Mouse (Mus musculus): Measurements from ENCODE around the gene 1700016C15Rik.
A peak's percentile ranks its signal among the peaks of the same experiment; 100 is the strongest.

Gene 1700016C15Rik

GRCm38 (mm10) chr1:177729043-177730024 lies at the start of gene 1700016C15Rik:
Gene 1700016C15Rik, plus strand, starts transcription at chr1:177729814.
- no peak for DNase-seq (ENCODE audit: low spot score in 2 of 2)

GRCm38 (mm10) chr1:177681239-177681638 lies 48.4 kb upstream of the 1700016C15Rik start:
- DNase-seq (ENCODE audit: low spot score in 2 of 2) = peak in 1 of 2 experiments; percentile 56

- no peak for DNase-seq (ENCODE audit: low spot score in 2 of 2)
These were observed 45.4 kb upstream of the 1700016C15Rik start for GRCm38 (mm10) chr1:177683931-177684836.

GRCm38 (mm10) chr1:177684901-177685300 lies 44.7 kb upstream of the 1700016C15Rik start:
- DNase-seq (ENCODE audit: low spot score in 2 of 2) = no peak

GRCm38 (mm10) chr1:177686137-177686536 lies 43.5 kb upstream of the 1700016C15Rik start:
- no peak for DNase-seq (ENCODE audit: low spot score in 2 of 2)

GRCm38 (mm10) chr1:177686982-177687381 lies 42.6 kb upstream of the 1700016C15Rik start:
- no peak for DNase-seq (ENCODE audit: low spot score in 2 of 2)

- DNase-seq (ENCODE audit: low spot score in 2 of 2) = no peak
These were observed 37.1 kb upstream of the 1700016C15Rik start for GRCm38 (mm10) chr1:177692491-177692890.

- DNase-seq (ENCODE audit: low spot score in 2 of 2) = no peak
These were observed 35.9 kb upstream of the 1700016C15Rik start for GRCm38 (mm10) chr1:177693486-177694252.

- no peak for DNase-seq (ENCODE audit: low spot score in 2 of 2)
These were observed 29.1 kb upstream of the 1700016C15Rik start for GRCm38 (mm10) chr1:177700560-177700959.

- DNase-seq (ENCODE audit: low spot score in 2 of 2) = peak; percentile 43 to 76
These were observed 27.0 kb upstream of the 1700016C15Rik start for GRCm38 (mm10) chr1:177702481-177703146.

- DNase-seq (ENCODE audit: low spot score in 2 of 2) = no peak
These were observed 26.3 kb upstream of the 1700016C15Rik start for GRCm38 (mm10) chr1:177703147-177703807.

- DNase-seq (ENCODE audit: low spot score in 2 of 2) = no peak
These were observed 24.4 kb upstream of the 1700016C15Rik start for GRCm38 (mm10) chr1:177705204-177705603.

GRCm38 (mm10) chr1:177707571-177707970 lies 22.0 kb upstream of the 1700016C15Rik start:
- DNase-seq (ENCODE audit: low spot score in 2 of 2) = no peak

GRCm38 (mm10) chr1:177708583-177709055 lies 21.0 kb upstream of the 1700016C15Rik start:
- DNase-seq (ENCODE audit: low spot score in 2 of 2) = no peak

GRCm38 (mm10) chr1:177711000-177711399 lies 18.6 kb upstream of the 1700016C15Rik start:
- DNase-seq (ENCODE audit: low spot score in 2 of 2) = no peak

GRCm38 (mm10) chr1:177711418-177711817 lies 18.2 kb upstream of the 1700016C15Rik start:
- no peak for DNase-seq (ENCODE audit: low spot score in 2 of 2)

GRCm38 (mm10) chr1:177713635-177714396 lies 15.8 kb upstream of the 1700016C15Rik start:
- no peak for DNase-seq (ENCODE audit: low spot score in 2 of 2)

- DNase-seq (ENCODE audit: low spot score in 2 of 2) = no peak
These were observed 15.1 kb upstream of the 1700016C15Rik start for GRCm38 (mm10) chr1:177714397-177715012.

GRCm38 (mm10) chr1:177716448-177716847 lies 13.2 kb upstream of the 1700016C15Rik start:
- DNase-seq (ENCODE audit: low spot score in 2 of 2) = no peak
